Mouse (Mus musculus) cerebral cortex, adult 2 months (tissue): ENCODE results near the gene Ccno.

Experiments used
- WGBS: fragments of 180-500 bp; shearing (Covaris S2); methylation state at CpG from one replicate; pipeline ENCODE4 v1.1.7; 2018; 5-methylcytosine and 5-hydroxymethylcytosine counted together

Ccno gene

GRCm38 (mm10) chr13:112987532-112987943 is at the start of gene Ccno:
TSS of gene Ccno (plus strand) at chr13:112987802.
- under 1% methylated on average over 47 of the region's 47 CpGs for WGBS

GRCm38 (mm10) chr13:112938130-112938529 is 49.5 kb upstream of the Ccno start:
- WGBS = 60% methylated on average over 8 of the region's 8 CpGs

- 74% methylated on average over 15 of the region's 15 CpGs for WGBS
Measured at GRCm38 (mm10) chr13:112941879-112942330, 45.7 kb upstream of the Ccno start.

GRCm38 (mm10) chr13:112945312-112945711 is 42.3 kb upstream of the Ccno start:
- WGBS = 61% methylated on average over 9 of the region's 9 CpGs

- 72% methylated on average over 6 of the region's 6 CpGs for WGBS
Measured at GRCm38 (mm10) chr13:112945900-112946299, 41.7 kb upstream of the Ccno start.

GRCm38 (mm10) chr13:112954067-112954466 is 33.5 kb upstream of the Ccno start:
- 59% methylated on average over 8 of the region's 8 CpGs for WGBS

GRCm38 (mm10) chr13:112963081-112963480 is 24.5 kb upstream of the Ccno start:
- WGBS = 91% methylated on average over 5 of the region's 5 CpGs

DNA sequence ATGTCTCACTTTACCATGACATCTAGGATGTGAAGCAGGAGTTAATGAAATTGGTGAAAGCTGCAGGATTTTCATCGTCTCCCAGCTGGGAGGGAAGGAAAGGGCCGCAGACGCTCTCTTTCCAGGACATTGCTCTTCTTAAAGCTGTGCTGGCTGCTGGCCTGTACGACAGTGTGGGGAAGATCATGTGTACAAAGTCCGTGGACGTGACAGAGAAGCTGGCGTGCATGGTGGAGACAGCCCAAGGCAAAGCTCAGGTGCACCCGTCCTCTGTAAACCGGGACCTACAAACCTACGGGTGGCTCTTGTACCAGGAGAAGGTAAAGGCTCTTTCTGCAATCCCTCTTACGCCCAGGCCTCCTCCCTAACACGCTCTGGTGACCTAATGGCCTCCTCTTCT is 23.2 kb upstream of the Ccno start:
- WGBS = 95% methylated on average over 12 of the region's 12 CpGs

- 97% methylated on average over 5 of the region's 5 CpGs for WGBS
Measured at GRCm38 (mm10) chr13:112967267-112967666, 20.3 kb upstream of the Ccno start.

GRCm38 (mm10) chr13:112976720-112977119 is 10.9 kb upstream of the Ccno start:
- 44% methylated on average over 10 of the region's 10 CpGs for WGBS

DNA sequence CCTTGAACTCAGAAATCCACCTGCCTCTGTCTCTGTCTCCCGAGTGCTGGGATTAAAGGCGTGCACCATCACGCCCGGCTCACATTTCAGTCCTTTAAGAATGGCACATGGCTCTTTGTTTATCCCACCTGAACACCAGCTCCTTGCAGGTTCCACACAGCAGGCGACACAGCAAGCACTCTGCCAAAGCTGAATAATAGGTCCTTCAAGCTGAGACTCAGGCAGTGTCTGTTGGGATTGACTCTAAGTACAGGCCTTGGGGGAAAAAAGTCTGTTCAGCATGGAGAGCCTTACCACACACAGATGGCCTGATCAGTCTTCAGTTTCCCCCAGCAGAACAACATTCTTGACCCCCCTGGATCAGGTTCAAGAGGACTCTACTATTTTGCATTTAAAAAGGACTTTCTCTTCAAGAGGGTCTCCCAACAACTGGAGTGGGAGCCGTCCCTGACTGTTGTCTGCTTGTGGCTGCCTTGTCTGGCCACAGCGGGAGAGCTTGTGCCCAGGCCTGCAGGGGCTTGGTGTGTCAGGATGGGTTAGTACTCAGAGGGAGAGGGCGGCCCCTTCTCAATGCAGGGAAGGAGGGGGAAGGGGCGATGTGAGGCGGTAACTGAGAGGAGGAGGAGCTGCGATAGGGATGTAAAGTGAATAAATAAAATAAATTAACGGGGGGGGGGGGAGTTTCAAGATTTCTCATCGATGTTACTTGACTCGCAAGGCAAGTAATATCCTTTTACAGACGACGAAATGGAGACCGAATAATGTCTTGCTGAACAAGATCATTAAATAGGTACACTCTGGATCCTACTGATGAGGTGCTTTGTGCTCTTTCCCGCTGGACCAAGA is 1.8 kb upstream of the Ccno start:
- 56% methylated on average over 18 of the region's 18 CpGs for whole genome bisulfite sequencing

- 10% methylated on average over 17 of the region's 17 CpGs for WGBS
Measured at GRCm38 (mm10) chr13:112986451-112986950, 1.1 kb upstream of the Ccno start.

- WGBS = under 1% methylated on average over 39 of the region's 39 CpGs
Measured at GRCm38 (mm10) chr13:112987991-112988390, 389 bp downstream of the Ccno start.

DNA sequence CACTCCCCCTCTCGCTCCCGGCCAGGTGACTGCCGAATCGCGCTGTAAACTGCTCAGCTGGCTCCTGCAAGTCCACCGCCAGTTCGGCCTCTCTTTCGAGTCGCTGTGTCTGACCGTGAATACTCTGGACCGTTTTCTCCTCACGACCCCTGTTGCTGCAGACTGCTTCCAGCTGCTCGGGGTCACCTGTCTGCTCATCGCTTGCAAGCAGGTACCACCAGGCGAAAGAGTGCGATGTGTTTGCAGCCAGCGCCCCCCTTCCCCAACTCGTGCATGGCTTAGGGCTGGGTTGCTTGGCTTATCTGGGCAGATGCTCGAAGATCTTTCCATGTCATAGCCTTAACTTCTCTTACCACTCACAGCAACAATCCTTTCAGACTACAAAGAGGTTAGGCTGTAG is 1.3 kb downstream of the Ccno start:
- WGBS = 1% methylated on average over 19 of the region's 19 CpGs

DNA sequence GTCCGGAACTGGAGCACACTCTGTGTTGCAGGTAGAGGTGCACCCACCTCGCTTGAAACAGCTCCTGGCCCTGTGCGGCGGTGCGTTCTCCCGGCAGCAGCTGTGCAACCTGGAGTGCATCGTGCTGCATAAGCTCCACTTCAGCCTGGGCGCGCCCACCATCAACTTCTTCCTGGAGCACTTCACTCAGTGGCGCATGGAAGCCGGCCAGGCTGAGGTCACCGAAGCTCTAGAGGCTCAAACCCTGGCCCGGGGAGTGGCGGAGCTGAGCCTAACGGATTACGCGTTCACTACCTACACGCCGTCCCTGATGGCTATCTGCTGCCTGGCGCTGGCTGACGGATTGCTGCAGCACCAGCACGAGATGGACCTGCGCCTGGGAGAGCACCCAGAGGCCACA is 1.9 kb downstream of the Ccno start:
- 4% methylated on average over 23 of the region's 23 CpGs for WGBS

DNA sequence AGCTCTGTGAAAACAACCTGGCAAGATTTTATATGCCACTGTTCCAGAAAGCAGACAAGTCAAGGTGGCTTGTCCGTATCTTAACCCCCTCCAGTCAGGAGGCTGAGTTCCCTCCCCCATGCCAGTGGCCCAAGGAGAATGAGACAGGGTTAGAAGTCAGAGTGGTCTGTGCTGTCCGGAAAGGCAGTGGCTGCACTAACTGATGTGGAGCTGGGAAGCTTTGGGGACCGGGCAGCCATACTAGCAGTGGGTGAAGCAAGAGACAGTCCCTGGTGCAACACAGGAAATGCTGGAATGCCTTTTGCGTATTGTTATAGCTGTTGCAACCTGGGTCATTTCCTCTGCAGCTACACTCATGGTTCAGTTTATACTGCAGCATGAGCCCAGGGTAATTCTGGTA is 2.7 kb downstream of the Ccno start:
- WGBS = 40% methylated on average over 4 of the region's 4 CpGs

- under 1% methylated on average over 63 of the region's 63 CpGs for WGBS
Measured at GRCm38 (mm10) chr13:112993531-112994152, 6.0 kb downstream of the Ccno start, which contains the start of gene Mcidas. TSS of gene Mcidas (plus strand) at chr13:112993845.

- WGBS = 1% methylated on average over 25 of the region's 25 CpGs
Measured at GRCm38 (mm10) chr13:112994191-112994590, 6.6 kb downstream of the Ccno start.

DNA sequence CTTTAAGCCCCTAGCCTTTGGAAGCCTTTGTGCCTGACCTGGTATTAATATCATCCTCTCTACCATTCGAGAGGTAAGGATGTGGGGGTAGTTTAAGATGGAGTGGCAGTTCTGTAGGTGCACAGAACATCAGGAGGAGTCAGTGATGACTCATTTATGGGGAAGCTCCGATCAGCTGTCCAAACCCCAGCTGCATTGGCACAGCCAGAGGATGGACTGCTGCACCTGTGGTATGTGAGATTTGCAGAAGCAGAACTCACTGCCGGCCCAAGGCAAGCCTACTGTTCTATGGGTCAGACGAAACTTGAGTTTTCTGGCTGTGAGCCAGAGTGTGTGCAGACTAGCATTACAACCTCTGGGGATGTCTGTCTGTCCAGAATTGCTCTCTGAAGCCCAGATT is 8.8 kb downstream of the Ccno start:
- 53% methylated on average over 4 of the region's 4 CpGs for WGBS

DNA sequence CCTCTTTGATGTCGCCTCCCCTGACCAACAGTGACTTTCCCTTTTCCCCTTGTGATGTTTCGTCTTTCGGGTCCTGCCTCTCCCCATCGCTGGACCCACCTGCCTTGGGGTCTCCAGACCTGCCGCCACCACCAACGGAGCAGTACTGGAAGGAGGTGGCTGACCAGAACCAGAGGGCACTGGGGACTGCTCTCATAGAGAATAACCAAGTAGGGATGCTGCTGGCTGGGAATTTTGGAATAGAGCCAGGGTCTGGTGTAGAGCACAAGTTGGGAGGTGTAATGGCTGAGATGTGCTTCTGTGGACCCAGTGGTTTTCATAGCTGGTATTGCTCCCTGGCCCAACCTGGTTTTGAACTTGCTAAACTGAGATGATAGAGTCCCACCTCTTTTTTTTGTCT is 9.8 kb downstream of the Ccno start:
- 73% methylated on average over 6 of the region's 6 CpGs for WGBS

DNA sequence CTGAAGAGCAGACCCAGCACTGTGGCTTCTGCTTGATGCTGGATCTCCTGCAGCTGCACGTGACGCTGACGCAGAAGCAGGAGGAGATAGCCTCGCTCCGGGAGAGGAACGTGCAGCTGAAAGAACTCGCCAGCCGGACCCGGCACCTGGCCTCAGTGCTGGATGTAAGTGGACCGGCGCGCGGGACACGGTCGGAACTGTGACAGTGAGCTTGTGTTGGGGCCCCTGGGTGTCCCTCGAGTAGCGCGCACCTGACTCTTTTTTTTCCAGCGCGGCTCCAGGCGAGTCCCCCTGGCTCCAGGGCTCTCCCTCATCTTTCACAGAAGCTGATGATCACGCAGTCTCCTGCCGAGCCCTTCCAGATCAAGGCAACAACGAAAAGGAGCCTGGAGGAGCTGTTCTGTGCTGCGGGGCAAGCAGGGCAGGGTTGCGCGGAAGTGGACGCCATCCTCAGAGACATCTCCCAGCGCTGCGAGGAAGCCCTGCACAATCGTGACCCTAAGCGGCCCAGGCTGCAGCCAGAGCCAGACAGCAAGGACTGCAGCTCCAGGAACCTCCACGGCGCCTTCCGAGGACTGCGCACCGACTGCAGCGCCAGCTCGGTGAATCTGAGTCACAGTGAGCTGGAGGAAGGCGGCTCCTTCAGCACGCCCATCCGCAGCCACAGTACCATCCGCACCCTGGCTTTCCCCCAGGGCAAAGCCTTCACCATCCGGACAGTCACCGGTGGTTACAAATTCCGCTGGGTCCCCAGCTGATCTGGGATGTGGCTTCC is 11.0 kb downstream of the Ccno start:
- 1% methylated on average over 46 of the region's 46 CpGs for WGBS

GRCm38 (mm10) chr13:113000090-113000489 is 12.5 kb downstream of the Ccno start:
- 82% methylated on average over 3 of the region's 3 CpGs for WGBS
